Mouse (Mus musculus) gastrocnemius, adult 2 months (tissue): ENCODE results near the gene Emg1. TPM values are rescaled to one million over a fixed set of nuclear protein-coding genes. Genes with fewer than 3 reads are reported as not detected.

ENCODE experiments used
- DNase-seq: peaks from one replicate; pipeline ENCODE4 v3.0.0; 2022
- H3K27ac ChIP-seq: fragments of 200-600 bp; 2 replicates; pipeline ENCODE4 v1.8.1; 2022; ENCODE audit warnings: mild to moderate bottlenecking
- H3K4me3 ChIP-seq: fragments of 200-600 bp; 2 replicates; pipeline ENCODE4 v1.8.1; 2022; ENCODE audit warnings: mild to moderate bottlenecking, moderate library complexity
- CTCF ChIP-seq: fragments of 200-600 bp; IDR thresholded peaks from 2 replicates; pipeline ENCODE4 v1.8.1; 2022; ENCODE audit warnings: antibody characterized with exemption, mild to moderate bottlenecking, moderate library complexity
- intact Hi-C: fragments of 180-260 bp; cut with DNase I; formaldehyde crosslinking; loops from one replicate; pipeline ENCODE4 v1.15.1; 2025
- total RNA-seq, 2 experiments: library from RNA; stranded (reverse); gene quantifications; 2 replicates each; pipeline ENCODE4 v1.2.3; 2021

Emg1 gene
- total RNA-seq, 2 experiments from 2014 or later = 57.7 to 71.8 TPM

- intact Hi-C loops = loop anchor here (10.0 kb wide), 1 partner anchor 174 kb away; no protein-coding TSS in a partner anchor
- no peak for TF ChIP-seq CTCF
- Histone ChIP-seq H3K27ac (peak within 1 kb of the TSS; percentile 97), H3K4me3 (no peak within 1 kb of the TSS)
- DNase-seq = no peak
These were observed 26.6 kb upstream of the Emg1 start, which contains the start of gene Ptpn6 for GRCm38 (mm10) chr6:124738511-124739023. Ptpn6 (minus strand) TSS chr6:124738714.

GRCm38 (mm10) chr6:124737040-124737439 lies 25.1 kb upstream of the Emg1 start:
- H3K27ac ChIP-seq = no peak overlapping the region
- intact Hi-C loops = loop anchor here (10.0 kb wide), 1 partner anchor 172 kb away; no protein-coding TSS in a partner anchor
- no peak for DNase-seq

GRCm38 (mm10) chr6:124734417-124734816 lies 22.4 kb upstream of the Emg1 start:
- TF ChIP-seq CTCF = no peak
- Histone ChIP-seq H3K4me3 (no peak overlapping the region), H3K27ac (no peak overlapping the region)
- intact Hi-C loops = loop anchor here (10.0 kb wide), 1 partner anchor 170 kb away; no protein-coding TSS in a partner anchor
- no peak for DNase-seq

More at GRCm38 (mm10) chr6:124737040-124737439, 25.1 kb upstream of the Emg1 start:
- no peak overlapping the region for H3K4me3 ChIP-seq
- no peak for TF ChIP-seq CTCF

- intact Hi-C loops = loop anchor here (10.0 kb wide), 1 partner anchor 168 kb away; no protein-coding TSS in a partner anchor
- H3K27ac ChIP-seq = peak overlapping the region; percentile 16
- no peak for TF ChIP-seq CTCF
- DNase-seq = peak; percentile 60
- peak overlapping the region; percentile 57 for H3K4me3 ChIP-seq
These were observed 20.7 kb upstream of the Emg1 start for GRCm38 (mm10) chr6:124732476-124733370.

- TF ChIP-seq CTCF = no peak
- no peak overlapping the region for H3K27ac ChIP-seq
- DNase-seq = no peak
- intact Hi-C loops = loop anchor here (10.0 kb wide), 1 partner anchor 166 kb away; no protein-coding TSS in a partner anchor
- H3K4me3 ChIP-seq = no peak overlapping the region
These were observed 19.1 kb upstream of the Emg1 start for GRCm38 (mm10) chr6:124731038-124731437.

- no peak for TF ChIP-seq CTCF
- DNase-seq = no peak
- intact Hi-C loops = loop anchor here (10.0 kb wide), 1 partner anchor 165 kb away; no protein-coding TSS in a partner anchor
- Histone ChIP-seq H3K27ac (no peak overlapping the region), H3K4me3 (0 out of 2 replicates have a peak overlapping the region, but pooled peaks have one; percentile 19)
These were observed 18.1 kb upstream of the Emg1 start for GRCm38 (mm10) chr6:124729850-124730705.

GRCm38 (mm10) chr6:124728621-124729020 lies 16.6 kb upstream of the Emg1 start:
- Histone ChIP-seq H3K4me3 (no peak overlapping the region), H3K27ac (no peak overlapping the region)
- intact Hi-C loops = no loop called here
- no peak for TF ChIP-seq CTCF
- DNase-seq = no peak

GRCm38 (mm10) chr6:124724472-124724871 lies 12.5 kb upstream of the Emg1 start:
- H3K27ac ChIP-seq = no peak overlapping the region
- TF ChIP-seq CTCF = no peak
- no peak overlapping the region for H3K4me3 ChIP-seq
- intact Hi-C loops = no loop called here
- no peak for DNase-seq

- Histone ChIP-seq H3K4me3 (no peak overlapping the region), H3K27ac (no peak overlapping the region)
- no peak for TF ChIP-seq CTCF
- DNase-seq = no peak
- intact Hi-C loops = no loop called here
These were observed 11.6 kb upstream of the Emg1 start for GRCm38 (mm10) chr6:124723541-124723940.

- H3K27ac ChIP-seq = no peak overlapping the region
- intact Hi-C loops = no loop called here
- TF ChIP-seq CTCF = no peak
- DNase-seq = no peak
- H3K4me3 ChIP-seq = no peak overlapping the region
These were observed 11.0 kb upstream of the Emg1 start for GRCm38 (mm10) chr6:124722876-124723473.

- intact Hi-C loops = no loop called here
- no peak for DNase-seq
- Histone ChIP-seq H3K4me3 (no peak overlapping the region), H3K27ac (no peak overlapping the region)
- TF ChIP-seq CTCF = no peak
These were observed 8.9 kb upstream of the Emg1 start for GRCm38 (mm10) chr6:124720904-124721303.

GRCm38 (mm10) chr6:124719354-124719978 lies 7.5 kb upstream of the Emg1 start:
- no peak for DNase-seq
- intact Hi-C loops = no loop called here
- TF ChIP-seq CTCF = no peak
- H3K27ac ChIP-seq = no peak overlapping the region
- H3K4me3 ChIP-seq = no peak overlapping the region
